24 mouse cellular contexts compared by ENCODE assay signal in genomic region chr12:40645869-40646268, GRCm38 (mm10).
A peak's percentile ranks its signal among the peaks of the same experiment; 100 is the strongest.
DNase-seq lines count a peak whose midpoint lies in the region; ATAC-seq lines count a peak whose summit lies in the region.
"Had no signal": no experiment of that assay in that cellular context is flagged by ENCODE, and none has a peak within 500 bp of the region (broad histone marks: within the 10 kb centered on the region; RNA-seq: fewer than 3 reads in every experiment).

No protein-coding gene starts in this region.

- WGBS in neural tube, embryonic 12.5 days: 64% methylated on average over 6 of the region's 6 CpGs
- 51% methylated on average over 6 of the region's 6 CpGs for WGBS in neural tube, embryonic 14.5 days

- H3K4me3 ChIP-seq in neural tube, embryonic 12.5 days: no peak overlapping the region
- H3K4me3 ChIP-seq in neural tube, embryonic 14.5 days (ENCODE audit: low read depth, low read length): no peak overlapping the region
- H3K4me3 ChIP-seq: embryonic facial prominence, embryonic 13.5 days; embryonic facial prominence, embryonic 15.5 days; erythroblast, embryonic 14.5 days; forebrain, embryonic 10.5 days; forebrain, embryonic 12.5 days had no signal

- H3K4me1 ChIP-seq in neural tube, embryonic 12.5 days: no peaks in the 10 kb centered on the region
- H3K4me1 ChIP-seq in neural tube, embryonic 14.5 days (ENCODE audit: control insufficient read depth, insufficient read depth, low read length): no peaks in the 10 kb centered on the region
- H3K4me1 ChIP-seq: embryonic facial prominence, embryonic 13.5 days; embryonic facial prominence, embryonic 15.5 days; forebrain, embryonic 10.5 days; forebrain, embryonic 12.5 days had no signal

- H3K4me2 ChIP-seq in neural tube, embryonic 12.5 days (replicated peaks): no peak overlapping the region
- no peak overlapping the region for H3K4me2 ChIP-seq in neural tube, embryonic 14.5 days (ENCODE audit: low read depth, low read length)
- H3K4me2 ChIP-seq: embryonic facial prominence, embryonic 13.5 days; embryonic facial prominence, embryonic 15.5 days; forebrain, embryonic 12.5 days had no signal

- H3K27ac ChIP-seq in neural tube, embryonic 12.5 days: no peak overlapping the region
- no peak overlapping the region for H3K27ac ChIP-seq in neural tube, embryonic 14.5 days (ENCODE audit: low read depth, low read length)
- H3K27ac ChIP-seq: embryonic facial prominence, embryonic 13.5 days; embryonic facial prominence, embryonic 15.5 days; forebrain, embryonic 10.5 days; forebrain, embryonic 12.5 days had no signal

- no peaks in the 10 kb centered on the region for H3K9me3 ChIP-seq in neural tube, embryonic 12.5 days
- no peaks in the 10 kb centered on the region for H3K9me3 ChIP-seq in neural tube, embryonic 14.5 days (ENCODE audit: control insufficient read depth, low read length)
- H3K9me3 ChIP-seq: embryonic facial prominence, embryonic 13.5 days; embryonic facial prominence, embryonic 15.5 days; forebrain, embryonic 10.5 days; forebrain, embryonic 12.5 days had no signal

- H3K36me3 ChIP-seq in neural tube, embryonic 12.5 days: peaks cover 1% of the 10 kb centered on the region; the same call in 1 of the 2 replicates
- H3K36me3 ChIP-seq in neural tube, embryonic 14.5 days (ENCODE audit: control insufficient read depth, insufficient read depth, low read length): no peaks in the 10 kb centered on the region
- H3K36me3 ChIP-seq: embryonic facial prominence, embryonic 15.5 days; forebrain, embryonic 10.5 days; forebrain, embryonic 12.5 days had no signal

- no peaks in the 10 kb centered on the region for H3K27me3 ChIP-seq in neural tube, embryonic 12.5 days (replicated peaks)
- no peaks in the 10 kb centered on the region for H3K27me3 ChIP-seq in neural tube, embryonic 14.5 days (ENCODE audit: control insufficient read depth, insufficient read depth, low read length)
- H3K27me3 ChIP-seq: embryonic facial prominence, embryonic 13.5 days; embryonic facial prominence, embryonic 15.5 days; forebrain, embryonic 12.5 days; Patski had no signal

- no peak overlapping the region for H3K9ac ChIP-seq in neural tube, embryonic 12.5 days
- H3K9ac ChIP-seq in neural tube, embryonic 14.5 days (replicated peaks; ENCODE audit: low read depth, low read length): no peak overlapping the region
- H3K9ac ChIP-seq: embryonic facial prominence, embryonic 13.5 days; embryonic facial prominence, embryonic 15.5 days; forebrain, embryonic 12.5 days had no signal

- peak; percentile 11 to 19 for DNase-seq in adrenal gland, postnatal 36 days
- no peak for DNase-seq in adrenal gland, postnatal 10 days
- no peak for DNase-seq in neural tube, embryonic 10.5 days (ENCODE audit: extremely low spot score, low spot score)
- DNase-seq in MN1 (ENCODE audit: low spot score): no peak
- DNase-seq in c-Kit-positive CD71-positive TER-119-positive erythroid progenitor cells, embryonic 14.5 days (ENCODE audit: low spot score): no peak
- DNase-seq: adrenal gland, adult 8-10 months; cerebellum, adult 11 months; cerebellum, adult 18-20 months; cerebellum, adult 8-10 months; cerebellum, adult 9-11 months; cerebellum, postnatal 14 days; cerebellum, postnatal 36 days; embryo, embryonic 11 days had no signal

- peak; percentile 41; the same call in 1 of the 2 replicates for ATAC-seq in neural tube, embryonic 12.5 days (ENCODE audit: low FRiP score, low read depth)
- peak; percentile 54; the same call in 1 of the 2 replicates for ATAC-seq in neural tube, embryonic 14.5 days (ENCODE audit: low read depth)
- ATAC-seq: activated CD4-positive, CD25-positive, alpha-beta regulatory T cell, adult 4 months; forebrain, embryonic 14.5 days; forebrain, embryonic 16.5 days; Patski had no signal

Comparison
In these comparisons a context has a peak if more than half of its experiments do, and no peak if none do; other contexts are left out.
1. DNase-seq: peak in adrenal gland, postnatal 36 days (2 of 2); none in adrenal gland, postnatal 10 days (single experiment), neural tube, embryonic 10.5 days (single experiment), MN1 (single experiment) and c-Kit-positive CD71-positive TER-119-positive erythroid progenitor cells, embryonic 14.5 days (single experiment).